Mouse (Mus musculus) left cerebral cortex, postnatal 36 days (tissue): ENCODE data around the gene Capn11. TPM values are rescaled to one million over a fixed set of nuclear protein-coding genes. Genes with fewer than 3 reads are reported as not detected.
"Not testable (repeated sequence)": the region's sequence is repeated elsewhere in the genome, so short reads cannot be mapped to it uniquely, and the experiment has no call there.

Experiments used
- DNase-seq, 2 experiments: peaks; one replicate each; pipeline ENCODE4 v3.0.0; 2021 to 2022; ENCODE audit warnings: low spot score in 2 of 2, mixed read lengths in 1 of 2
- intact Hi-C: fragments of 180-260 bp; cut with DNase I; formaldehyde crosslinking; loops from one replicate; pipeline ENCODE4 v1.15.1; 2025
- total RNA-seq, 2 experiments: library from RNA; stranded (reverse); gene quantifications; 2 replicates each; pipeline ENCODE4 v1.2.3; 2021

Capn11 gene
- total RNA-seq, 2 experiments from 2014 or later, result 0.12 to 0.66 TPM

DNA sequence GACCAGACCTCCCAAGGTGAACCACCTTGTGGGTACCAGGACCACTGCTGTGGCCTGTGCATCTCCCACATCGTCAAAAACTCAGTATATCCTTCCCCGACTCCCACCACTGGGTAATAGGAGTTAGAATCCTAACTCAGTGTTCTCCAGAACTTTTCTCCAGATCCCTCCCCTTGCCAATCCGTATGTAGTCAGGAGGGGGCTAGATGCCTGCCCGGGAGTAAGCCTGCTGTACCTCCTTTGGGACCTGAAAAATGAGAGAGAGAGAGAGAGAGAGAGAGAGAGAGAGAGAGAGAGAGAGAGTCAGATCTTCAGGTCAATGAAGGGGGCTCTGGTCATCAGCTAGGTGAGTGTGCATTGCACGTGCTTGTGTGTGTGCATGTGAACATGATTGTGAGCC, 25.1 kb downstream of the Capn11 start:
- DNase-seq, result no peak
- intact Hi-C loops, result no loop called here

DNA sequence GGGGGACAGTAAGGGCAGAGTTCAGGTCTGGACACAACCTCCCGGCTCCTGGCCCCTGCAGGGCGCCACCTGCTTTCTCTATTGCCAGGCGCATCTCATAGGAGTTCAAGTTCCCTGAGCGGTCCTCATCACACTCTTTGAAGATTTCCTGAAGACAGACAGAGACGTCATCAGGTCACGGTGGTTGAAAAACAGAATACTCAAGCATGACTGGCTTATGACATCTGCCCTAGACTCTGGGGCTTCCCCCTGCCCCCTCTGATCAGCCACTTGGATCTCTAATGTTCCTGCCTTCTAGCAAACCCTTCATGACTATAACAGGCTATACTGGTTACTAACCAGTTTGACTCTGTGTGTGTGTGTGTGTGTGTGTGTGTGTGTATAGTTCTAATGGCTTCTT, 27.2 kb downstream of the Capn11 start:
- no peak for DNase-seq
- intact Hi-C loops, result no loop called here

DNA sequence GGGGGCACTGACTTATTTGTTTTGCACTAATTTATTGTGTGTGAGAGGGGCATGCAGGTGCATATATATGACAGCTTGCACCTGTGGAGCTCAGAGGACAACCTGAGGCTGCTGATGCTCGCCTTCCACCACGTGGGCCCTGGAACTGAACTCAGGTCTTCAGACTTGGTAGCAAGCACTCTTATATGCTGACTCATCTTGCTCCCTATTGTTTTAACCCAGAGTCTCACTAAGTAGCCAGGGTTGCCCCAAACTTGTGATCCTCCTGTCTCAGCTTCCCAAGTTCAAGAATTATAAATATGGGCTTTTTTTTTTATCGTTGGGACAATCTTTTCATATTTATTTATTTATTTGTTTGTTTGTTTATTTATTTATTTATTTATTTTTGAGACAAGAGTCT, 28.1 kb downstream of the Capn11 start:
- DNase-seq, result no peak
- intact Hi-C loops, result no loop called here

DNA sequence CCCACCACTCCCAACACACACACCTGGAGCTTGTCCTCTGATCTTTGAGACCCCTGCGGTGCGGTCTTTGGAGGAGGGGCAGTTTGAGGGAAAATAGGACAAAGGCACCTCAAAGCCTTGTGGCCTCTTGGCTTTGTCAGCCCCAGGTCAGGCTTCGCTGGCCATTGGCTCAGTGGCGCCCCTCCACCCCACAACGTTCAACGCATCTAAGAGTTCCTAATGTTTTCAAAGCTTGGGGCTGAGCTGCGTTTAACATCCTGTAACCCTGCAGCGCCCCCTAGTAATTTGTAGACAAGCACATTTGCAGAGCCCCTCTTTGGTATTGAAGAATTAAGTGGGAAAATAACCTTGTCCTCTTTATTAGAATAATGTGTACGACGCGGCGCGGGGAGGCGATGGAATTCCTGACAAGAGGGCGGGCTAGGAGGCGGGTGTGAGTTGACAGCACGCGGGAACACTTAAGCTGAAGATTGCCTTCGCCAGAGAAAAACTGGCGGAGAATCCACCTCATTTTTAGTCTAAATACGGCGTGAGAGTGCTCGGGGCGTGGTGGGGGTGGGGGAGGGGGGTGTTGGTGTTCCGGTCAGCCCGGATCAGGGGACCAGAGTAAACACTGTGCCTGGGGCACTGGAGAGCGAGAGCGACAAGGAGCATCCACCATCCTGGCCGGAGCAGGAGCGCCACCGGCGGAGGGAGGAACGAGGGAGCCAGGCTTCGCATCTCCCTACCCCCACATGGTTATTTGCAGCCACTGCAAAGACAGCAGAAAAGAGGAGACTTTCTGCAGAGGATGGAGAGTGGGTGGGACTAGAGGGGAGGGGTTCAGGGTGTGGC, 29.0 kb downstream of the Capn11 start:
- DNase-seq, result peak; percentile 63 to 69
- intact Hi-C loops, result loop anchor here (2.0 kb wide), 1 partner anchor 45 kb away; no protein-coding TSS in a partner anchor

DNA sequence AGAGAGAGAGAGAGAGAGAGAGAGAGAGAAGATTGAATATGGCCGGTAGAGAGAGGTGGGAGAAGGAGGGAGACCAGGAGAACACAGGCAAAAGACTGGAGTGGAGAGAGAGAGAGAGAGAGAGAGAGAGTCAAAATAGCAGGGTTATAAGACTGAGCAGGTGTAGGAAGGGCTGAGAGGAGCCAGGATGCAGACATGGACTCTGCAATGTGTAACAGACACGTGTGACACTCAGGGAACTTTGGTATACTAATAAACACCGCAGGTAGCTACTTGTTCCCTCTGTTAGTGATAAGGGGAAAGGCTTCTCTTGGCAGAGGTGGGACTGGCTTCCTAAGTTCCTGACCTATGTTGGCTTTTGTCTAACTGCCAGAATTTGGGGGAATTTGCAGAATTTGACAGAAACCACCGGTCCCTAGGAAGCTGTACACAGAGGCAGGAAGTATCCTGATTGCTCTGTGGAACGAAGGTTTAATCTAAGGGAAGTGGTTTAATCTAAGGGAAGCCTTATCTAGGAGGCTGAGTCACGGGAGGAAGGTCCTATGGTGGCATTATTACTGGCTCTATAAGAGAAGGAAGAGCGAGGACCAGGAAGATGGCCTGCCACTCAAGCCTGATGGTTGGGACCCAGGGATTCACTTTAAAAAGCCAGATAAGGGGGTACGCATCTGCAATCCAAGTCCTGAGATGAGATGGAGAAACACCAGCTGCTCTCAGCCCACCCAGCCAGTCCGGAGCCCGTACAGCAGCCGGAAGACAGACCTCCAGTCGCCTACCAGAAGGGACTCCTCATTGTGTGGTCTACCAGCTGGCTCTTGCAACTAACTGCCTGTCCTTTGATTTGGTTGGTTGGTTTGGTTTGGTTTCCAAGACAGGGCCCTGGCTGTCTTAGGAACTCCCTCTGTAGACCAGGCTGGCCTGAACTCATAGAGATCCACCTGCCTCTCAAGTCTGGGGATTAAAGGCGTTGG, 30.0 kb downstream of the Capn11 start:
- intact Hi-C loops, result loop anchor here (2.0 kb wide), 1 partner anchor 44 kb away; no protein-coding TSS in a partner anchor
- DNase-seq, result no peak

DNA sequence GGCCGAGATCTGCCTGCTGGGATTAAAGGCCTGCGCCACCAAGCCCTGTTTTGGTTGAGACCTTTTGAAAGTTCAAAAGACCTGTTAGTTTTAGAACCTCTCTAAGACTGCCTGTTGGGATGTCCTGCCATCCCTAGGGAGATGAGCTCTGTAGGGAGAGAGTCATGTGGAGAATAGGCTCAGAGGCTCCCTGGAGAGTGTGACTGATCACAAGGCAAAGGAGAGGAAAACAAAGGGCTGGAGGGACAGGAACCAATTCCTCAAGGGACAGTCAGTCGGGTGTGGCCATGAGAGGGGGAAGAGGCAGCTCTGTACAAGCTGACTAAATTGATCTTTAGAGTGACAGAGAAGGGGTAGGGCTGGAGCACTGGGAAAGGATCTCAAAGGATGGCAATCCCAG, 31.0 kb downstream of the Capn11 start:
- DNase-seq, result no peak
- intact Hi-C loops, result loop anchor here (2.0 kb wide), 1 partner anchor 43 kb away; no protein-coding TSS in a partner anchor

DNA sequence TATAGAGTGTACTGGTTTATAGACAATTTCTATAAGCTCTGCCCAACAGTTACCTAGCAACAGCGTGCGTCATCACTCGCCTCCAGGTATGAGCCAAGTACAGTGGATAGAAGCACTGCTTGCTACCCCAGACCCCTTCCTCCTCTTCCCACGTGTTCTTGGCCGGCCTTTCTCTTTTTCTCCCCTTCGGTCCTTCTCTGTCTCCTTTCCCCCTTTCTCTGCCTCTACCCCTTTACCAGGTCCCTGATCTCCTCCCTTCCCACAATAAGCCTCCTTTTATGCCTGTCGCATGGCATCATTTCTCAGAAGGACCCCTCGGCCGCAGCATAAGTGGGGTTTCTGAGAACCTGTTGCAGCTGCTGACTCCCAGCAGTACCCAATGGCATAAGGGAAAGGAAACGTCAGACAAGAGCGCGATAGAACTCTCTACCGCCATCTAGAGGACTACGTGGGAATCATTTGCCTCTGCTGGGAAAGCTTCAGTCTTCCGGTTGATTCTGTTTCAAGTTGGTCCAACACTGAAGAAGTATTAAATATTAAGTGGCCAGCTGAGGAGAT, 32.5 kb downstream of the Capn11 start:
- DNase-seq, result peak; percentile 43 to 69
- intact Hi-C loops, result no loop called here

DNA sequence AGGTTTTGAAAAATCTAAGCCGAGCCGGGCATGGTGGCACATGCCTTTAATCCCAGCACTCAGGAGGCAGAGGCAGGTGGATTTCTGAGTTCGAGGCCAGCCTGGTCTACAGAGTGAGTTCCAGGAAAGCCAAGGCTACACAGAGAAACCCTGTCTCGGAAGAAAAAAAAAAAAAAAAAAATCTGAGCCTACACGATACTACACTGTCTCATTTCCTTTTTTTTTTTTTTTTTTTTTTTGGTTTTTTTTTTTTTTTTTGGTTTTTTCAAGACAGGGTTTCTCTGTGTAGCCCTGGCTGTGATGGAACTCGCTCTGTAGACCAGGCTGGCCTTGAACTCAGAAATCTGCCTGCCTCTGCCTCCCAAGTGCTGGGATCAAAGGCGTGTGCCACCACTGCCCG, 35.7 kb downstream of the Capn11 start:
- intact Hi-C loops, DNase-seq: not testable (repeated sequence)

DNA sequence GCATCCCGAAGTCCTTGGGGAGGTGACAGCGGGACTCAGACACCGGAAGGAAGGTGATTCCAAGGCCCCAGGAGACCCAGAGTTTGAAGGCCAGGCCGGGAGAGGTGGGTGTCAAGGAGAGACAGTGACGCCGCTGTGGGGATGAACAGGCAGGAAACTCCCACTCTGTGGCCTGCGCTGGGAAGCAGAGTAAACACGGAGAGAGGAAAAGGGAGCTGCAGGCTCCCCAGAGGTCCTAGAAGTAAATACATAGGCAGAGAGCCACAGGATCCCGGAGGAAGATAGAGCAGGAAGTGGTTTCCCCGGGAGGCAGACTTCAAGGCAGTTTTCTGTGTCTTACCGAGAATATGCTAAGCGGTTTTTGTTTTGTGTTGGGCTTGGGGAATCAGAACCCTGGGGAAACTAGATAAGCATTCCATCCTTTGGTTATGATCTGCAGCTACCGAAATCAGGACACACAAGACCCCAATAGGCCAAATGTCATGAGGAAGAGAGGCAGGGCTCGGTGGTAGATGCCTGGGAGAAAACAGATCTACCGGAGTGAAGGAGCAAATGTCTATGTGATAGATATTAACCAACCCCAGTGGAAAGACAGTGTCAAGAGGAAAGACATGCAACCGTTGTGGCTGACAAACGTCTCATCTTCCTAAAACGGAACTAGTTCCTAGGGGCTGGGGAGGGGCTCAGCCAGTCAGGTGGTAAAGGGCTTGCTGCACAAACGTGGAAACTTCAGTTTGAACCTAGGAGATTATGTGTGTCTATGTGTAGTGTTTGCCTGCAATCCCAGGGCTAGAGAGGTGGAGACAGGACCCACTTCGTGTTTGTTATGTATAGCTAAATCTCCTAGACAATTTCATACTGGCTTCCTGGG, 39.5 kb downstream of the Capn11 start:
- DNase-seq, result no peak
- intact Hi-C loops, result no loop called here

DNA sequence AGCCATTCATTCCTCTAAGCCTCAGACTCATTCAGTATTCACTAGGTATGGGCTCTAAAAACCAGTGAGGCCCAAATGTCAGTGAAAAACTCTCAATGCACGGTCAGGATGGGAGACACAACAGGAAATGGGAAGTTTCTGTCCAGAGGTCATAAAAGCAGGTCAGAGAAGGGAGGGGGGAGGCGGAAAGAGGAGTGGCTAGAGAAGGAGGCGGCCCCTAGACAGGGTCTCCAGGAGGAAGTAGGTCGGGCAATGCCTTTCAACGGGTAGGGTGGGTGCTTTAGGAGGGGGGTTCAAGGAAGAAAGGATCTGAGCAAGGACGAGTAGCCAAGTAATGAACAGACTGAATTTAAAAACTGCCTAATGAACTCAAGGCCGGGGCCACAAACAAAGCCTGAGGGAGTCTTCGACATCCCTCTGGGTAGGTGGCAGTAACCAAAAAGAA, 40.2 kb downstream of the Capn11 start:
- no peak for DNase-seq
- intact Hi-C loops, result no loop called here

DNA sequence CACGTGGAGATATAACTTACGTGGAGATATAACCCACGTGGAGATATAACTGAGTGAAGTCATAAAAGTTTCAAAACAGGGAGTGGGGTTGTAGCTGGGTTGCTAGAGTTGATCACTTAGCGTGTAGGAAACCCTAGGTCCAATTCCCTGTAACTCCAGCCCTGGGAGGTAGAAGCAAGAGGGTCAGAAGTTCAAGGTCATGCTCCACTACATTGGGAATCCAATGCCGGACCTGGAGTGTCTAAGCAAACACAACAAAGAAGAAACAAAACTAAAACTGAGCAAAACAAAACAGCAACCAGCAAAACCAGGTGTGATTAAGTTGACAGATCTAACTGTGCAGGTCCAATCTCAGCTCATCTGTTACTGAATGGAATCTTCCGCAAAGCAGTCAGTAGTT, 41.5 kb downstream of the Capn11 start:
- DNase-seq, result no peak
- intact Hi-C loops, result no loop called here

DNA sequence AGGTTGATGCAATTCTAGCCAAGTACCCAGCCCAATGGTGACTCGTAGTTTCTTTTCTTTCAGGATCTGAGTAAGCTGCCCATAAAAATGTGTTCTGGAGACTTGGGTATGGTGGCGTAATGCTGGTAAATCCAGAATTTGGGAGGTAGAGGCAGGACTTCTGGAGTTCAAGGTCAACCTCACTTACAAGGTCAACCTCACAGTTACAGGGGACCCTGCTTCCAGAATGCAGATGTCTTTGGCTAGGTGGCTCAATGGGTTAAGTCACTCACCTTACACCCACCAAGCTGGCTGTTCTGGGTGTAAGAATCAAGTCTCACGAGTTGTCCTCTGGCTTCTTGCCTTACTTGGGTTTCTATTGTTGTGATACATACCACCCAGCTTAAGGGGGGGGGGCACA, 42.4 kb downstream of the Capn11 start:
- no peak for DNase-seq
- intact Hi-C loops, result no loop called here

DNA sequence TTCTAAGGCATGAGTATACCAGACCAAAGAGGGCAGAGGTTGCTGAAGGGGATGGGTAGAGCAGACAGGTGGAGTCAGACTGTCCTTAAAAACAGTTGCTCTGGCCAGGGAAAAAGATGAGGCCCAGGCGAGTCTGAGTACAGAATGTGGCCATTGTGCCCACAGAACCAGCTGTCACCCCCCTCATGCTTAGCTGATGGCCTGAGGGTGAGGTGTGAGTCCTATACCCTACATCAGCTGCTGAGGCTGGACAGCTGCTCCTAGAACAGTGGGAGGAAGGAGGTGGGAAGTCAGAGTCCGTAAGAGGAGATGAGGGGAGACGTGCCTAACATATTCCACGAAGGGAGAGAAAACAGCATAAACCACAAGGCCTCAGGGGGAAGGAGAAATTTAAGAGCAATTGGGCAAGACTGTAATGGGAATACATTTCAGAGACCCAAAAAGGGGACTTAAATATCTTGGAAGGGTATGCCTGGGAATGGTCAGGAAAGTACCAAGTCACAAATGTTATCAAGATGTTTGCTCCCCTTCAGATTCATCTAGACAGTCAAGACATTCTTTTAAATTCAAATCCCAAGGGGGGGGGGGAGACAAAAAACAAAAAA, 43.0 kb downstream of the Capn11 start:
- no peak for DNase-seq
- intact Hi-C loops, result no loop called here

DNA sequence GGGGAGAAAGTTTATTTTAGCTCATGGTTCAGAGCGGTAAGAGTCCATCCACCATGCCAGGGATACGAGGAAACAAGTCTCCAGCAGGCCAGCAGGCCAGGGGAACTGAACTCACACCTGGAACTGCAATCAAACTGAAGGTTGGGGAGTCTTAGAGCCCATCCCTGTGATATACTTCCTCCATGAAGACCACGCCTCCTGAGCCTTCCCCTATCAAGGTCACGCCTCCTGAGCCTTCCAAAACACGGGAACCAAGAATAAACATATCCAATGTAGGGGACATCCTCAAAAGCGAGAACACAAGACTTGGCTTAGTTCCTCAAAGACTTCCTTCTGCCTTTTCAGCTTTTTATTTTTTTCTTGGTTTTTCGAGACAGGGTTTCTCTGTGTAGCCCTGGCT, 46.2 kb downstream of the Capn11 start:
- DNase-seq, result no peak
- intact Hi-C loops, result no loop called here

DNA sequence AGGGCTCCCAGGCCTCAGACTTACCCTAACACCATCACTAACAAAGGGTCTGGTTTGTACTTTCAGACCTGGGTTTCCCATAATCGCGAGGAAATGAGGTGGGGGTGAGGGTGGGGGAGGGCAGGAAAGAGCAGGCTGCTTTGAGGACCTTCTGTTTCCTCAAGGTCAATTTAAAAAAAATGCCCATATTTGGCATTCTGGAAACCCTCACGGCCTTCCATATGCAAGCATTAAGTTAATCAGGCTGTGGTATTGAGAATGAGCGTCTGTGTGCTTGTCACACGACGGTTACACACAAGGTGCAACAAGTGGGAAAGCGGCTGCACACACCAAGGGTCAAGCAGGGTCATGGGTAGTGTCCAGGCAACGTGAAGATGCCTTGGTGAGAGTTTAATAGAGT, 47.1 kb downstream of the Capn11 start:
- intact Hi-C loops, result no loop called here
- DNase-seq, result no peak

DNA sequence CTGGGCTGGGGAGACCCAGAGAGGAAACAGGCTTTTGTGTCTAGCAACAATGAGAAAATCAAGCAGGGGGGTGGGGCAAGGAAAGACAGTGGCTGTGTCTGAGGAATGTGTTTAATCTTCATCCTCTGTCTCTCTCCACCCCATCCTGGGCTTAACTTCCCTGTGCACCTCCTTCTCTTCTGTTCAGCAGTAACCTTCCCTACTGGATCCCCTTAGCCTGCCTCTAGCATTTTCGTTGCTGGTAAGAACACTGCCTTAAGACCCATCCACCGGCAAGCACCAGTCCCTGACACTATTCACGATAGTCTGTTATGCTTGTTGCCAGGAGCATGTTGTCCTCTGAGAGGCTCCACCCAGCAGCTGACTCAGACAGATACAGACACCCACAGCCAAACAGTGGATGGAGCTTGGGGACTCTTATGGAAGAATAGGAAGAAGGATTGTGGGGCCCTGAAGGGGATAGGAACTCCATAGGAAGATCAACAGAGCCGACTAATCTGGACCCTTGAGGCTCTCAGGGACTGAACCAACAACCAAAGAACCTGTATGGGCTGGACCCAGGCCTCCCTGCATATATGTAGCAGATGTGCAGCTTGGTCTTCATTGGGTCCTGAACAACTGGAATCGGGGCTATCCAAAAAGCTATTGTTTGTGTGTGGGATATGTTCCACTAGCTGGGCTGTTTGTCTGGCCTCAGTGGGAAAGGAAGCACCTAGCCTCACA, 48.8 kb downstream of the Capn11 start:
- intact Hi-C loops, result no loop called here
- no peak for DNase-seq

DNA sequence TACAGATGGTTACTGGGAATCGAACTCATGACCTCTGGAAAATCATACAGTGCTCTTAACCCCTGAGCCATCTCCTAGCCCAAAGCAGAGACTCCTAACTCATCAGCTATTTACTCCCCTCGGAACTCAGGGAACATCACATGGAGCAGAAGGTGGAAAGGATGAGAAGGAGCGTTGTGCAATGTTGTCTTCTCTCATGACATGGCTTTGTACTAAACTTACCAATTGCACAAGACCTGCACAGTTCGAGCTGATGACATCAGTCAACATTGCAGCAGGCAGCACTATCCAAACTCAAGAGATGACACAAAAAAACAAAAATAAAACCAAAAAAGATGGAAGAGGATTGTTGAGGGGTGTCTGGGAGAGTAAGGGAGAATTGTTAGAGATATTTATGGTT, 50.7 kb downstream of the Capn11 start:
- intact Hi-C loops, result no loop called here
- no peak for DNase-seq
